Mouse (Mus musculus): ENCODE results near the gene Cacng7.
A peak's percentile ranks its signal among the peaks of the same experiment; 100 is the strongest.
"Not testable (repeated sequence)": the region's sequence is repeated elsewhere in the genome, so short reads cannot be mapped to it uniquely, and the experiment has no call there.

Gene Cacng7

DNA sequence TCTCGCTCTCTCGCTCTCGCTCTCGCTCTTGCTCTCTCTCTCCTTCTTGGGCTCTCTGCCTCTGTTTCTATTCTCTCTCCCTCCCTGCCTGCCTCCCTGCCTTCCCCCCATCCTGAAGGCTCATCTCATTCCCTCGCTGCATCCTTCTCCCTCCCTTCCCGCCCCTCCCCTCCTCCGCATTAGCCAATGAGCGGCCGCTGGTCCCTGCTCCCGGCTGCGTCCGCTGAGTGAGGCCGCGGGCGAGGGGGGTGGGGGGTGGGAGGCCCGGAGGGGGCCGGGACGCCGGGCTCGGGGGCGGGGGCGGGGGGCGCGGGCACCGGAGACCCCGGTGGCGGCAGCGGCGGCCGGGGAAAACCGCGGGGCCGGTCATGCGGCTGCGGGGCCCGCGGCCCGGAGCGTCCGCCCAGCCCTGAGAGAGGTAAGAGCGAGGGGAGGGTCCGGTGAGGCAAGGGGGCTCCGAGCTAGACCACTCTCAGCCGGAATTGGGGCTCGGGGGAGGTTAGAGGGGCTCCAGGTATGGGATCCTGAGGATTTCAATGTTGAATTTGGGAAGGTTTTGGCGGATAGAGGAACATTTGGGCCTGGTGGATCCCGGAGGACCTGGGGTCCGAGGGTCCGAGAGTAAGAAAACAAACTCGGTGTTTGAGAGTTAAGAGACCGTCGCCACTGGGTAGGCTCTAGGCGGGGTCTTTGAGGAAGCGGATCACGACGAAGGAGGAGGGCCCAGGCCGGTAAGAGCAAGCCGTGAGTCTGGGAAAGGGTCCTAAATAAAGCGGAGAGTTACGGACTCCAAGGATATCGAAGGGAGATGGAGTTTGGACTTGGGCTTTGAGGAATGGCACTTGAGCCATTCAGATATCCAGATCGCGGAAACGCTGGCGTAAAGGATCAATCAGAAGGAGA lies at the start of gene Cacng7:
Gene Cacng7, plus strand, starts transcription at position 337 of the 903 bp plus-strand sequence.
- peak; percentile 60 for ATAC-seq (ENCODE audit: low TSS enrichment)

DNA sequence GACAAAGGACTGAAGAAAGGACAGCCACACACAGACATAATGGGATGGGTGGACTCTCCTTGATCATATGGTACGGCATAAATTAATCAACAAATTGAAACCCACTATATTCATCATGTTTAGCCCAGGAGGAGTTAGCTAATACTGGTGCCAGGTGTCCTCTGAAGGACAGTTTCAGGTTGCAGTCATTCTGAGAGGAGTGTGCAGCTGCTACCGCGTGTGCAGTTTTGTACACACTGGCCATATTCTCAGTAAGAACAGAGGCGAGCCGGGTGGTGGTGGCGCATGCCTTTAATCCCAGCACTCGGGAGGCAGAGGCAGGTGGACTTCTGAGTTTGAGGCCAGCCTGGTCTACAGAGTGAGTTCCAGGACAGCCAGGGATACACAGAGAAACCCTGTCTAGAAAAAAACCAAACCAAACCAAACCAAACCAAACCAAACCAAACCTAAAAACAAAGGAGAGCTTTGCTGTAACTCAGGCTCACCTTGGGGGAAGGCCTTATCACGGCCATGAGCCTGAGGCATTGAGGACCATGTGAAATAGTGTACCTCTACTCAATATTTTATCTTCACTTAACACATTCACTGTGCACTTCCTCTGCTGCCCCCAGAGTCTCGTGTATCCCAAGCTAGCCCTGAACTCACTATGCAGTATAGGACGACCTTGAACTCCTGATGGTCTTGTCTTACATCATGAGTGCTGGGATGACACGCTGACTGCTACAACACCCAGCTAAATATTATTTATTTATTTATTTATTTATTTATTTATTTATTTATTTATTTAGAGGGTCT lies 49.5 kb upstream of the Cacng7 start:
- no peak for ATAC-seq (ENCODE audit: low TSS enrichment)

DNA sequence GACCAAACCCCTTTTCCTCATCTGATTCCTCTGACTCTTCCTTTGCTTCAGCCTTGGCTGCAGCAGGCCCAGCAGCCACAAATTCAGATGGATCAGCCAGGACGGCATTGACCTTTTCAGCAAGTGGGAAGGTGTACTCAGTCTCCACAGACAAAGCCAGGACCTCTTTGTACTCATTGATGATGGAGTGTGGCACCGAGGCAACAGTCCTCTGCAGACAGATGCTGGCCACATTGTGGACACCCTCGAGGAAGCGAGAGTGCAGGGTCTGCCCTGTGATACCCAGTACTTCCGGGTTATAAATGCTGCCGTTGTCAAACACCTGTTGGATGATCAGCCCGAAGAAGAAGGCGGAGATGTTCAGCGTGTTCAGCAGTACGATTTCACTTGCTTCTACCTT lies 48.2 kb upstream of the Cacng7 start:
- ATAC-seq (ENCODE audit: low TSS enrichment), result no peak

DNA sequence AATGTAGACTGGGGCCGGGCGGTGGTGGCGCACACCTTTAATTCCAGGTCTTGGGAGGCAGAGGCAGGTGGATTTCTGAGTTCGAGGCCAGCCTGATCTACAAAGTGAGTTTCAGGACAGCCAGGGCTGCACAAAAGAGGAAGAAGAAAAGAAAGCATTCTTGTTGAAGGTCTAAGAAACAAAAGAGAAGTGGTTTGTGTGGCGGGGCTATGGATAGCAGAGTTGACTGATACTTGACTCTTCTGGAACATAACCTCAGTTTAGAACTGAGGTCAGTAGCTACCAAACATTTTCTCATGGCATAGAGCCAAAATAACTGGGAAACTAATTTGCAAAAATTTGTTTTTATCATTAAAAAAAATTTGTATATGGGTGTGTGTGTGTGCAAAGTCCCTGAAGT lies 46.7 kb upstream of the Cacng7 start:
- no peak for ATAC-seq (ENCODE audit: low TSS enrichment)

DNA sequence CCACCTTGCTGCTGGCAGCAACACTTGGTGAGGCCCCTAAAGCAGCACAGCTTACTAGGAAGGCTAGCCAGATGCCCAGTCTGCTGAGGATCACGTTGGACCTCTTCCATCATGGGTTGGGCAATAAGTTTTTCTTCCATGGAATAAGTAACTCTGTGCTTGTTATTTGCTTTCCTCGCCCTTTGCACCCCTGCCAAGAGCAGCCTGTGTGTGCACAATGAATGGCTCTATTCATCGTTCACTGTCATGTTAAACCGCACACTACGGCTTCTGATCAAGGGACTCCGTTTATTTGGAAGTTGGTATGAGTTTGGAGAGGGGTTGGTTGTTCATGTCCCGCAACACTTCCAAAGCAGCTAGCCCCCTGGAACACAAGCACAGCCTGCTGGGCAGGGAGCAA lies 45.6 kb upstream of the Cacng7 start:
- no peak for ATAC-seq (ENCODE audit: low TSS enrichment)

DNA sequence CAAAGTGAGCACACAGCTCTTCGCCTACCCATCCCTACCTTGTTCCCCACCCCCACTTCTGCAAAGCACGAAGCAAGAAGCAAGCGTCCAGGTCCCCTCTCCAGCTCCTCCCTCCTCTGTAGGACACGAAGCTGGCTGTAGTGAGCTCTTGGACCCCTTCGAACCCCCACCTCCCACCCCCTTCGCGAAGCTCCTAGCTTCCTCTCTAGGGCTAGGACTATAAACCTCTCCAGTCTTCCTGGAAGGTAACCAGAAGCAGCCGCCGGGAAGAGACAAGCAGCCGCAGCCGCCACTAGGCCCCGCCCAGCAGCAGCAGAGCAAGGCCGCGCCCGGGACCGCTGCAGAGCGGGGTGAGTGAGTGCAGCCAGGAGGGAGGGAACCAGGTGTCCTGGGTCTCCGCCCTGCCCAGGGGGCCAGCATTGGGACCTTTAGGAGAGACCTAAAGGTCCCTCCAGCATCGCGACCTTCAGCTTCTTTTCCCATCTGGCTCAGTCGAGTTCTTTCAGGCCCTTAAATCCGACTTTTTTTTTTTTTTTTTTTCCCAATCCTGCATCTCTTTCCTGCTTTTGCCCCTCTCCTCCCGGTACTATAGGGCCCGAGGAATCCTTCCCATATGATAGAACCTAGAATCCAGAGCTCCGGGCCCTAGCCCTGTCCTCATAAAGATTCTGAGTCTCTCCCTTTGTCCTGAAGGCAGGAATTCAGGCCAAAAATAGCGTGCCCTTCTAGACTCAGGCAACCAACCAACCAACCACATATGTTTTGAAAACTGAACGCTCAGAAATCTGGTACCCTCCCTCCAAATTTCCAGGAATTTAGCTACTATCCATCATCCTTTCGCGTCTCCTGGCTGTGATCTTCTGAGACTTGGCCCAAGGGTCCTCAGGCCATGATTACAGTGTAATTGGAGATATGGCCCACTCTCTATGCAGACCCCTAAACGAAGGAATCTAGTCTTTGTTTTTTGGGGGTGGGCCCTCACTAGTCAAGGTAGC lies 43.5 kb upstream of the Cacng7 start, which contains the start of the genes Myadm and Prkcg:
Gene Myadm, plus strand, starts transcription at position 105 of the 995 bp plus-strand sequence.
Gene Prkcg, plus strand, starts transcription at position 204 of the 995 bp plus-strand sequence.
- ATAC-seq (ENCODE audit: low TSS enrichment), result peak; percentile 73; the same call in 1 of the 2 replicates

DNA sequence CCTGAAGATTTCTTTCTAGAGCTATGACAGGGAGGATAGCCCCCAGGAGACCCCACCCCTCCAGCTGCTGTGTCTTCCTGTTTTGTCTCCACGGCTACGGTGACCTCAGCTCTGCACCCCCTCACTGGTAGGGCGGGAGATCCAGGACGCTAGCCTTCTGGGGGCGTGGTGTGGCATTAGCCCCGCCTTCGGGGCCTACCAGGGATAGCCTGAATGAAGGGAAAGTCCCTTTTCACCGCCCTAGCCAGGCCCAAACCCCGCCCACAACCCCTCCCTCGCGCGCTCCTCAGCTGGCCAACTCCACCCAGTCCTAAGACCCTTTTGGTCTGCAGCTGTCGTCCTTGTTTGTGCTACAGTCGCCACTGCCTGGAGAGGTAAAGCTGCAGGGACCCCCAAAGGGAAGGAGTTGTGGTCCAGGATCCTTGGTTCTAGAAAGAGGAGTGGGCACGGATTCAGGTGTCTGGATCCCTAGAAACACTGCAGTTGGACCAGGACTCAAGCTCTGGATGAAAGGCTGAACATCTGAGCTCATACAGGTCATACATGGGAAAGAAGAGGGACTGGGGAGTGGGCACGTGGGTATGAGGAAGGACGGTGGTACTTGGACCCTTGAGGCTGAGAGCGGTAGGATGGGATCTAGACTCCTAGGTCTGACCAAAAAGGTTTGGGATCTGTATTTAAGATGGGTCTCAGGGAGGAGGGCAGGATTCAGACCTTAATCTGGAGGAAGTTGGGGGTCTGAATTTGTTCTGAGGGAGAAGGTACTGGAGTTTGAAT lies 42.3 kb upstream of the Cacng7 start:
- peak; percentile 81 for ATAC-seq (ENCODE audit: low TSS enrichment)

DNA sequence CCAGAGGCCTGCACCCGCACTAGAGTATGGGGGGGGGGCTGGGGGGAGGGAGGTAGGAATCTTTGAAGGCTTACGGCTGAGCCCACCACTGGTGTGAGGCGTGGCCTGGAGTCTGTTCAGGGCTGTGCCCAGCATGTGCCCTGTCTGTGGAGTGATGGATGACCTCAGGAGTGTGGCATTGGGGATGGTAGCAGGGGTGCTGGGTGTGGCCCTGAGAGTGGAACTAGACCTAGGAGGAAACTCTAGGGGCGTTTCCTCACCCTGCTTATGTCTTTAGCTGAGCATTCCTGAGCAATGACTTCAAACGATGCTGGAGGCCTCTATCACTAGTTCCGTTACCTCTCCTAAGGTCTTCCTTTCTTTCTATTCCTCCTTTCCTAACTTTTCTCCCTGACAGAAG lies 41.6 kb upstream of the Cacng7 start:
- ATAC-seq (ENCODE audit: low TSS enrichment), result no peak

DNA sequence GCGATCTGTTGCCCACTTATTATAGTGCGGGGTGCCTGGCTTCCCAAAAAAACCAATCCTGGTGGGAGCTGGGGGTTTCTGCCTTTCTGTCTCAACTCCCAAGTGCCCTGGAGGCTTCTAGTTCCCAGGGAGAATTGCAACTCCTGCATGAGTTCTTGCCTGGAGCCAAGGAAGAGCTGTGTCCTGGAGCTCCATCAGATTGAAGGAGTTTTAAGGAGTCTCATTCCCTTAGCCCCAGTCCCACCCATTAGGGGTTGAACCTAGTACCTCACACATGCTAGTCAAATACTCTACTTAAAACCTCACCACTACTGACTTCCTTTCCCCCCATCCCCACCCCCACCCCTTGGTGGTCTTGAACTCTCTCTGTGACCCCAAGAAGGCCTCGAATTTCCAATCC lies 41.0 kb upstream of the Cacng7 start:
- ATAC-seq (ENCODE audit: low TSS enrichment), result no peak

DNA sequence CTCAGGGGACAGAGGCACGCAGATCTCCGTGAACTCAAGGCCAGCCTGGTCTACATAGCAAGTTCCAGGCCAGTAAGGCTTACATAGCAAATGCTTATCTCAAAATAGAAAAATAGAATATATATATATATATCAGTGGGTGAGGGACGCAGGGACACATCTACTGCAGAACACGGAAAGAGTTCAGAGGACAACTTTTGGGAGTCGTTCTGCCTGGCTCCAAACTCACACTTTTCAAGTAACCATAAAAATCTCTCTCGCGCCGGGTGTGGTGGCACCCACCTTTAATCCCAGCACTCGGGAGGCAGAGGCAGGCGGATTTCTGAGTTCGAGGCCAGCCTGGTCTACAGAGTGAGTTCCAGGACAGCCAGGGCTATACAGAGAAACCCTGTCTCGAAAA lies 40.5 kb upstream of the Cacng7 start:
- ATAC-seq (ENCODE audit: low TSS enrichment), result not testable (repeated sequence)

DNA sequence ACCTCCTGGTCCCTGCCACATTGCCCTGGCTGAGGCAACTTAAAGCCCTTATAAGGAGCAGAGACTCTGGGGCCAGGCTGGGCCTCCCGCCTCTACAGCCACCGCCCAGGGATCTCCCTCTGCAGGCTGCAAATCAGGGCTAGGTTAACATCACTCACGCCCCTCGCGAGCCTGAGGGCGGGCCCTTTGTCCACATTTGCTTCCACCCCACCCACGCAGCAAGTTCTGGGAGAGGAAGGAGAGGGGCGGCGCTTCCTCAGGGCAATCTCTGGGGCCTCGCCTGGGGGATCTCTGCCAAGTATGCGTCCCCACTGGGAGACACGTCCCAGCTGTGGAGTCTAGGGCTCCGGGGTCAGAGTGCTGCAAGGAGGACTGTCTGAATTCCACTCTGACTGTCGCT lies 40.0 kb upstream of the Cacng7 start:
- no peak for ATAC-seq (ENCODE audit: low TSS enrichment)

DNA sequence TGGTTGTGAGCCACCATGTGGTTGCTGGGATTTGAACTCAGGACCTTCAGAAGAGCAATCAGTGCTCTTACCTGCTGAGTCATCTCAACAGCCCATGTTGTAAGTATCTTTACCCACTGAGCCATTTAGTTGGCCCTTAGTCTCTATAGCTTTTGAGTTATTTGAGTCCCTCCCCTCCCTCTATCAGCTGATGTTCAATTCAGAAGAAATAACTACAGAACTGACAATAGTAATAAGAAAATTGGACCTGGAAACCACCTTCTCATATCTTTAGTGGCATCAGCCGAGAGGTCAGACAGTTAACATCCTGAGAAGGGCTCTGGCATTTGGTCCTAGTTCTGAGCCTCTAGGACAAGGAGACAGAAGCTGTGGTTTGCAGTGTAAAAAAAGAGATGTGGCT lies 38.0 kb upstream of the Cacng7 start:
- no peak for ATAC-seq (ENCODE audit: low TSS enrichment)

DNA sequence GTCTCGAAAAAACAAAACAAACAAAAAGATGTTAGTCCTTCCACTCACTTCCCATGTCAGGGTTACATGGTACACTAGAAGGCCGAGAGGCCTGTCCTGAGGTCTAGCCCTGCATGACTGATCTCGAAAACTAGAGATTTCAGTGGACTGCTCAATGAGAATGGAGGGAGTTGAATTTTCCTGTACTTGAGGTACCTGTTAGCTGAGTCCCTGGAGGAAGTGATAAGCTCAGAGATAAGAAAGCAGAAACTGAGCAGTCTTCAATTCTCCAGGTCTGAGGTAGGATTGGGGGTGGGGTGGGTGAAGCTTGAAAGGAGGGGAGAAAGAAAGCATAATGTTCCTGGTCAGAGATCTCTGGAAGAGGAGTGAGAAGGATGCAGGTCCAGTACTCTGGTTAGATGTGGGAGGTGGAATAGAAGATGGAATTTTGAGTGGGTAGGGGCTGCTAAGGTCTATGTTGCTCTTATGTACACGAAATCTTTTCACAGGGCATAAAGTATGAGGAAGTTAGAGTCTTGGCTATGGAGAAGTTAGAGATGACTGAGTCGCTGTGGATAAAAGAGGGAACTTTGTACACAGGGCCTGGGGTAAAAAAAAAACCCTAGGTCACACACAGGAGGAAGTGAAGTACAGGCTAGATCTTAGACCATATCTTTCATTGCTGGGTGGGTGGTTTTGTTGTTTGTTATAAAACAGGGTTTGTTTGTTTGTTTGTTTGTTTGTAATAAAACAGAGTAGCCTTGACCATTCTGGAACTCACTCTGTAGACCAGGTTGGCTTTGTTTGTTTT lies 37.2 kb upstream of the Cacng7 start:
- ATAC-seq (ENCODE audit: low TSS enrichment), result no peak

DNA sequence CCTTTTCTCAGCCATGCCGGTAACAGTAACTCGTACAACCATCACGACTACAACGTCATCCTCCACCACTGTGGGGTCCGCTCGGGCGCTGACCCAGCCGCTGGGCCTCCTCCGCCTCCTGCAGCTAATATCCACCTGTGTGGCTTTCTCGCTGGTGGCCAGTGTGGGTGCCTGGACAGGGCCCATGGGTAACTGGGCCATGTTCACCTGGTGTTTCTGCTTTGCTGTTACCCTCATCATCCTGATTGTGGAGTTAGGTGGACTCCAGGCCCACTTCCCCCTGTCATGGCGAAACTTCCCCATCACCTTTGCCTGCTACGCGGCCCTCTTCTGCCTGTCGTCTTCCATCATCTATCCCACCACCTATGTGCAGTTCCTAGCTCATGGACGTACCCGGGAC lies 36.0 kb upstream of the Cacng7 start:
- no peak for ATAC-seq (ENCODE audit: low TSS enrichment)

DNA sequence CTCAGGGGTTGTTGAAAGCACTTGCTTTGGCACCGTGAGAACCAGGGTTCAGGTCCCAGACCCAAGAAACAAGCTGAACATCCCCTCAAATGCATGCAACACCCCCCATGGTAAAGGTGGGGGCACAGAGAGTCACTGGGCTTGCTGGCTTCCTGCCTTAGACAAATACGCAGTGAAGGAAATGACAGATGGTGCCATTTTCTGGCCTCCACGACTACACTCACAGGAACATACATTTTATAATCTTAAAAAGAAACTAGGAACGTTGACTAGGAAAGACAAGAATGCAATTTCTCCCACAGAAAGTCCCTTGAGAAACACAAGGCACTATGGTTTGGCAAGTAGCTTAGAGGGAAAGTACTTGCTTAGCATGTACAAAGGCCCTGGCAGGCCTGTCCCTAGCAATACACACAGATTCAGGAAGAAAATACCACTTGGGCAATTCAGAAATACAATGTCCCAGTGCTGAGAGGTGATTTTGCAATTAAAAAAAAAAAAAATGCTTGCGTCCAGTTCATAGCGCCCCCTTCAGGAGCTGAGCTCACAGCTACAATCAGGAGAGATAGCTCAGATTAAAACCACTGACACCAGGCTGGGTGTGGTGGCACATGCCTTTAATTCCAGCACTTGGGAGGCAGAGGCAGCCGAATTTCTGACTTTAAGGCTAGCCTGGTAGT lies 32.7 kb upstream of the Cacng7 start:
- no peak for ATAC-seq (ENCODE audit: low TSS enrichment)

DNA sequence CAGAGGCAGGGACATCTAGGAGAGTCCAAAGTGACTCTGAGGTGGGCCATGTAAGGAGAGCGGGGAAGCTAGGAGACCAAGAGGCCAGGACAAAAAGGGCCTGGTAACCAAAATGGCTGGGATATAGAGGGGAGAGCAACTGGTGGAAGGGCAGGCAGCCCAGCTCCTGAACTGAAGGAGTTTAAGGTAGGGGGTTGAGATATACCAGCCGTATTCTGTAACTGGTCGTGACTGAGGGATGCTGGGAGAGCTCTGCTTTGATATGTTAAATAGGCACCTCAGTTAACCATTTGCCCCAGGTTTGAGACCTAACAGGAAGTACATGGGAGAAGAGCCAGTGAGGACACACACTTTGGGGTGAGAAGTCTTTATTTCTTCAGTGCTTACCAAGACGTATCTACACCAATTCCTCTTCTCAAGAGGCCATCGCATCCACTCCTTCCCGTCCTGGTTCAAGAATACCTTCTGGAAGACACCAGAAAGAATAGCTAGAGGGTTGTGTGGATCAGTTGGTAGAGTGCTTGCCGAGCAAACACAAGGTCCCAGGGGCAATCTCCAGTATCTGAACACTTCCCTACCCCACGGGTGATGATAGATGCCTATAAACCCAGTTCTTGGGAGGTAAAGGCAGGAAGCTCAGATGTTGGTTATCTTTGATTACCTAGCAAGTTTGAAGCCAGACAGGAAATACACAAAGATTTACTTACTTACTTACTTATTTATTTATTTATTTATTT lies 31.7 kb upstream of the Cacng7 start:
- ATAC-seq (ENCODE audit: low TSS enrichment), result no peak

DNA sequence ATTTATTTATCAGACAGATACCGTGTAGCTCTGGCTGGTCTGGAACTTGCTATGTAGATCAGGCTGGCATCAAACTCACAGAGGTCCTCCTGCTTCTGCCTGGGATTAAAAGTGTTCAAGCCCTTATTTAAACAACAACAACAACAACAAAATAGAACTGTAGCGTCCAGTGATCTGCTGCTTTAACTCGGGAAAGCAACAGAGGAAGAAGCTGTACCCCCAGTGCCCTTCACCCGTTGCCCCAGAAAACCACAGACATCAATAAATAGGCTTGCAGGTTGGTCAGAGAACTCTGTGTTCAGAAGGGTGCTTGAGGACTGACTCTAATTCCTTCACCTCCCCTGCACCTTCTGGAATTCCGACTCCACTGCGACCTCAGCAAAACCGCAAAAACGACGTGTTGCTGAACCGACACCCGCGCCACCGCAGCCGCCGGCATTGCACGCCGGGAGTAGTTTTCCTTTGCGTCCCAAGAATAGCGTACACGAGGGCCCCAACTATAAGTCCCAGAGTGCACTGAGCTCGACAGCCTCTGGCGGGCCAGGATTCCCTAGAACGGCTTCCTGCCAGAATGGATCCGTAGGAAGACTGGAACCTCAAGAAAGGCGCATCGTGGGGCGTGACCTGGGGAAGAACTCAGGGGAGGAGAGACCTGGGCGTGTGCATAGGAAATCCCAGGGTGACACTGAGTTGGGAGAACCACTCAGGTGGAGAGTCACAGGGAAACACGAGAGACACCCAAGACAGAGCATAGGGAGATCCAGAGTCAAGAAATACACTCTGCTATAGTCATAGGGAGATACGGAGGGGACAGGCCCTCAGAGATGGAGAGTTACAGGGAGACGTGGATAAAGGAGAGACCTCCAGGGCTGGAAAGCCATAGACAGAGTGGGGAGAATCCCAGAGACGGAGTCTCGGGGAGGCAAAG lies 30.9 kb upstream of the Cacng7 start:
- peak; percentile 19; the same call in 1 of the 2 replicates for ATAC-seq (ENCODE audit: low TSS enrichment)
